Mouse (Mus musculus) left cerebral cortex, adult 9 months (tissue): Measurements from ENCODE around the gene Mog.
"Not testable (repeated sequence)": the region's sequence is repeated elsewhere in the genome, so short reads cannot be mapped to it uniquely, and the experiment has no call there.

Experiments
- DNase-seq, 2 experiments: peaks; one replicate each; pipeline ENCODE4 v3.0.0; 2022; ENCODE audit warnings: low spot score in 2 of 2

Mog gene

GRCm38 (mm10) chr17:36995448-36995847 is 27.8 kb downstream of the Mog start:
- no peak for DNase-seq

- DNase-seq, result no peak
Observed at GRCm38 (mm10) chr17:36994528-36994927, 28.7 kb downstream of the Mog start.

GRCm38 (mm10) chr17:36993770-36994325 is 29.4 kb downstream of the Mog start:
- DNase-seq, result no peak

- no peak for DNase-seq
Observed at GRCm38 (mm10) chr17:36992336-36993104, 30.7 kb downstream of the Mog start.

GRCm38 (mm10) chr17:36990630-36991029 is 32.6 kb downstream of the Mog start:
- not testable (repeated sequence) for DNase-seq

GRCm38 (mm10) chr17:36989437-36989836 is 33.8 kb downstream of the Mog start, which contains the start of gene H2-M5:
H2-M5 (minus strand) TSS chr17:36989537.
- no peak for DNase-seq

GRCm38 (mm10) chr17:36988475-36988874 is 34.7 kb downstream of the Mog start:
- DNase-seq, result no peak

- no peak for DNase-seq
Observed at GRCm38 (mm10) chr17:36982253-36983155, 40.7 kb downstream of the Mog start.

- no peak for DNase-seq
Observed at GRCm38 (mm10) chr17:36981845-36982244, 41.4 kb downstream of the Mog start.

- DNase-seq, result peak in 1 of 2 experiments; percentile 44
Observed at GRCm38 (mm10) chr17:36981221-36981813, 41.9 kb downstream of the Mog start, which contains the start of gene 2410137M14Rik. 2410137M14Rik (minus strand) TSS chr17:36981237.

- DNase-seq, result no peak
Observed at GRCm38 (mm10) chr17:36973271-36973787, 49.9 kb downstream of the Mog start.

GRCm38 (mm10) chr17:36972791-36973190 is 50.4 kb downstream of the Mog start:
- no peak for DNase-seq

GRCm38 (mm10) chr17:36971172-36971850 is 51.9 kb downstream of the Mog start:
- no peak for DNase-seq

GRCm38 (mm10) chr17:36970316-36970890 is 52.8 kb downstream of the Mog start:
- no peak for DNase-seq

- no peak for DNase-seq
Observed at GRCm38 (mm10) chr17:36966875-36967274, 56.3 kb downstream of the Mog start.

- DNase-seq, result no peak
Observed at GRCm38 (mm10) chr17:36961125-36961524, 62.1 kb downstream of the Mog start.
